20 mouse cellular contexts compared by ENCODE assay signal in the genomic region with DNA sequence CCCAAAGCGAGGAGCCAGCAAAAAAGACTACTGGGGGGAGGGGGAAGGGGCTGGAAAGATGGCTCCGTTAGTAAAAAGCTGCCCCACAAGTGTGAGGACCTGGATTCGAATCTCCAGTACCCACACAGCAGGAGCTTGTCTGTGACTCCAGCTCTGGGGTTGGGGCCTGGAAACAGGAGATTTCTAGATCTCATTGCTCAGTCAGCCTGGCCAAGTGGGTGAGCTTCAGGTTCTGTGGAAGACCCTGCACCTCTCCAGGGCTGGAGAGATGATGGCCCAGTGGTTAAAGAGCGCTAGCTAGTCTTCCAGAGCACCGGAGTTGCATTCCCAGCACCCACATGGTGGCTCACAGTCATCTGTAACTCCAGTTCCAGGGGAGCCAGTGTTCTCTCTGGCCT. TPM values are rescaled to one million over a fixed set of nuclear protein-coding genes. Genes with fewer than 3 reads are reported as not detected.
DNase-seq lines count a peak whose midpoint lies in the region; ATAC-seq and TF ChIP-seq lines count a peak whose summit lies in the region.
"Had no signal": no experiment of that assay in that cellular context is flagged by ENCODE, and none has a peak within 500 bp of the region (broad histone marks: within the 10 kb centered on the region; RNA-seq: fewer than 3 reads in every experiment).

No protein-coding gene starts in this region.

- no peak for ATAC-seq in heart, embryonic 13.5 days (ENCODE audit: extremely low read depth, insufficient number of reproducible peaks, low FRiP score, low TSS enrichment)
- no peak for ATAC-seq in lung, embryonic 14.5 days (ENCODE audit: insufficient read depth)
- ATAC-seq in limb, embryonic 13.5 days (ENCODE audit: low FRiP score, low read depth): no peak
- ATAC-seq: forebrain, embryonic 16.5 days had no signal

- TF ChIP-seq CTCF in lung, embryonic 14.5 days (IDR thresholded peaks at IDR 0.05; ENCODE audit: low read depth): no peak

- 73% methylated on average over 5 of the region's 5 CpGs for WGBS in heart, embryonic 13.5 days
- 61% methylated on average over 5 of the region's 5 CpGs for WGBS in lung, embryonic 14.5 days
- WGBS in limb, embryonic 13.5 days: 70% methylated on average over 5 of the region's 5 CpGs

- H3K4me3 ChIP-seq in heart, embryonic 13.5 days: no peak overlapping the region
- H3K4me3 ChIP-seq in lung, embryonic 14.5 days (ENCODE audit: low read depth, low read length): no peak overlapping the region
- no peak overlapping the region for H3K4me3 ChIP-seq in limb, embryonic 13.5 days
- H3K4me3 ChIP-seq: hindbrain, embryonic 10.5 days; left cerebral cortex, adult 2 months; neural tube, embryonic 15.5 days; stomach, embryonic 15.5 days had no signal

- H3K9ac ChIP-seq in heart, embryonic 13.5 days: no peak overlapping the region
- no peak overlapping the region for H3K9ac ChIP-seq in lung, embryonic 14.5 days
- H3K9ac ChIP-seq in limb, embryonic 13.5 days: no peak overlapping the region
- H3K9ac ChIP-seq: neural tube, embryonic 15.5 days; stomach, embryonic 15.5 days had no signal

- peaks cover 17% of the 10 kb centered on the region for H3K4me1 ChIP-seq in heart, embryonic 13.5 days
- H3K4me1 ChIP-seq in lung, embryonic 14.5 days (ENCODE audit: insufficient read depth): peaks cover 16% of the 10 kb centered on the region; the same call in 1 of the 2 replicates
- peaks cover 38% of the 10 kb centered on the region for H3K4me1 ChIP-seq in limb, embryonic 13.5 days

- no peak overlapping the region for H3K4me2 ChIP-seq in heart, embryonic 13.5 days
- H3K4me2 ChIP-seq in lung, embryonic 14.5 days: no peak overlapping the region
- H3K4me2 ChIP-seq in limb, embryonic 13.5 days (replicated peaks): no peak overlapping the region
- H3K4me2 ChIP-seq: stomach, embryonic 15.5 days had no signal

- no peak for DNase-seq in heart, postnatal 4 days
- DNase-seq in lung, embryonic 14.5 days: no peak
- no peak for DNase-seq in lung, postnatal 14 days
- DNase-seq in ES-CJ7 (ENCODE audit: low read depth, low spot score): peak; percentile 48
- no peak for DNase-seq in left cerebral cortex, postnatal 10 days (ENCODE audit: extremely low spot score in 1 of 2, low spot score in 2 of 2)
- DNase-seq: adrenal gland, adult 2 months; B cell, adult 2 months; cerebellum, adult 2 months; layer of hippocampus, adult 9-11 months; right cerebral cortex, postnatal 14 days; spleen, adult 18-20 months; thymus, adult 18-20 months; thymus, postnatal 4 days had no signal

- H3K9me3 ChIP-seq in heart, embryonic 13.5 days: no peaks in the 10 kb centered on the region
- H3K9me3 ChIP-seq in lung, embryonic 14.5 days (ENCODE audit: low read depth, low read length): no peaks in the 10 kb centered on the region
- H3K9me3 ChIP-seq in limb, embryonic 13.5 days: no peaks in the 10 kb centered on the region
- H3K9me3 ChIP-seq: hindbrain, embryonic 10.5 days; neural tube, embryonic 15.5 days; stomach, embryonic 15.5 days had no signal

- intact Hi-C loops in left cerebral cortex, postnatal 10 days (cut with DNase I): no loop called here

- H3K27me3 ChIP-seq in heart, embryonic 13.5 days (replicated peaks): no peaks in the 10 kb centered on the region; the same call in 1 of the 2 replicates
- H3K27me3 ChIP-seq in lung, embryonic 14.5 days (ENCODE audit: insufficient read depth, low read length): no peaks in the 10 kb centered on the region
- no peaks in the 10 kb centered on the region for H3K27me3 ChIP-seq in limb, embryonic 13.5 days
- H3K27me3 ChIP-seq: neural tube, embryonic 15.5 days; stomach, embryonic 15.5 days had no signal

- peak overlapping the region; percentile 5; the same call in 1 of the 2 replicates for H3K27ac ChIP-seq in heart, embryonic 13.5 days (replicated peaks)
- H3K27ac ChIP-seq in lung, embryonic 14.5 days (ENCODE audit: low read depth): peak overlapping the region; percentile 34; the same call in 1 of the 2 replicates
- H3K27ac ChIP-seq in limb, embryonic 13.5 days: 0 out of 2 replicates have a peak overlapping the region, but pooled peaks have one; percentile 72
- H3K27ac ChIP-seq: hindbrain, embryonic 10.5 days; left cerebral cortex, adult 2 months; stomach, embryonic 15.5 days had no signal

- no peaks in the 10 kb centered on the region for H3K36me3 ChIP-seq in heart, embryonic 13.5 days
- no peaks in the 10 kb centered on the region for H3K36me3 ChIP-seq in lung, embryonic 14.5 days (ENCODE audit: insufficient read depth)
- H3K36me3 ChIP-seq in limb, embryonic 13.5 days: no peaks in the 10 kb centered on the region
- H3K36me3 ChIP-seq: hindbrain, embryonic 10.5 days; neural tube, embryonic 15.5 days; stomach, embryonic 15.5 days had no signal

RNA-seq across cellular contexts. Expression of a gene that starts 25.6 kb away (rescaled TPM):
- polyA plus RNA-seq in heart, embryonic 13.5 days (2015; fragmentation: Nextera tagmentation; extraction: Ambion mirVana): 1.8 and 1.9 TPM in 2 replicates
- total RNA-seq in heart, postnatal 4 days (2021): 1 to 10 TPM; 2.7 to 3.4 TPM
- polyA plus RNA-seq in lung, embryonic 14.5 days (2014; fragmentation: Nextera tagmentation; extraction: Ambion mirVana): 3.1 and 3.9 TPM in 2 replicates
- polyA plus RNA-seq in limb, embryonic 13.5 days (2015; fragmentation: Nextera tagmentation; extraction: Ambion mirVana): 4.8 and 5.4 TPM in 2 replicates
- 1 to 10 TPM; 2.9 to 3.5 TPM for total RNA-seq in left cerebral cortex, postnatal 10 days (2021)

Comparison
In these comparisons a context has a peak if more than half of its experiments do, and no peak if none do; other contexts are left out.
1. H3K27ac ChIP-seq: peak in every context shown above with its lines; median percentile 72 in limb, embryonic 13.5 days; 34 in lung, embryonic 14.5 days; 5 in heart, embryonic 13.5 days.